Mouse (Mus musculus): ENCODE measurements around the gene Frmpd2. TPM values are rescaled to one million over a fixed set of nuclear protein-coding genes. Genes with fewer than 3 reads are reported as not detected.

Gene Frmpd2
- polyA plus RNA-seq, 1 experiment = not detected

DNA sequence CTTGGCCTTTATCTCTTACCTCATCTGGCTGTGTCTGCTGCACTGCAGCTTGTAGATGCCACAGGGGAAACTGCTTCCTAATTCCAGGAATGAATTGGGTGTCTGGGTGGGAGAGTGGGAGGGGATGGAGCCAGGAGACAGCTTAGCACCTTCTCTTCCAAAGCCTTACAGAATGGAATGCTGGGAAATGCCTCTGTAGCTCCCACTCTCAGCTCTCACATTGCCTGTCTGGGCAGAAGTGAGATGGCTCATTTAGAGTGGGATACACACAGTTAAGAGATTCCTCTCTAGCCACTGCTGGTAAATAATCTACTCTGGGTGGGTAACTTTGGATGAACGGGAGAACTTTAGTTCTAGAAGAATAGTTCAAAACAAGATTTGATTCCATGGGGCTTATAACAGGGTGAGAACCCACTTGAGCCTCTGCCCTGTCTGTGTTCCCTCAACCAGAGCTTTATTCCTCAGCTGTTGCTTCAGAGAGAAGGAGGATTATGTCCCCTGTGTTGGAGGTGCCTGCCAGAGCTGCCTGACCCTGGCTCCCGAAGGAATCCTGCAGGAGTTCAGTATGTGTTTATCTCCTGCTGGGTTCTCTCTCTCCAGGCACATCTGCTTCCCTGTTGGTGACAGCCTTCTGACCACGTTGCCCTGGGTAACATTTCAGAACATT lies 4.7 kb downstream of the Frmpd2 start:
- TF ChIP-seq POLR2A (IDR thresholded peaks at IDR 0.05; ENCODE audit: low read depth, low read length) (no peak), CTCF (IDR thresholded peaks at IDR 0.05; ENCODE audit: extremely low read depth, insufficient read length, insufficient replicate concordance, low read depth, low read length) (no peak)

DNA sequence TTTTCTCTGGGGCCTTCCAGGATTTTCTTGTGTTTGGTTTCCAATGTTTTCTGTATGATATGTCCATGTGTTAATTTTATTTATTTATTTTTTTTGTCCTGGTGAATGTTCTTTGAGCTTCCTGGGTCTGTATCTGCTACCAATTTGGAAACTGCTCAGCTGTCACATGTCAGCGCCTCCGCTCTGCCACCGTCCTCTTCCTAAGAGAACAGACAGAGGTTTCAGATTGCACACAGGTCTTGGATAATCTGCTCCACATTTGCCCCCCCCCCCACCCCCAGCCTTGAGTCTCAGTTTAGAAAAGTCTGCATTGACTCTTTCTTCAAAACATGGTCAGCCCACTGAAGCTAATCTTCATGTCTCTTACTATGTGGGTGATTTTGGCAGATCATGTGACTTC lies 10.5 kb downstream of the Frmpd2 start:
- WGBS = 84% methylated on average over 3 of the region's 3 CpGs
- no peak for TF ChIP-seq POLR2A (IDR thresholded peaks at IDR 0.05; ENCODE audit: low read depth, low read length)
- no peak for TF ChIP-seq CTCF (IDR thresholded peaks at IDR 0.05; ENCODE audit: extremely low read depth, insufficient read length, insufficient replicate concordance, low read depth, low read length)
- Histone ChIP-seq H3K36me3 (ENCODE audit: control insufficient read depth, insufficient read depth, low read length) (no peaks in the 10 kb centered on the region), H3K27me3 (ENCODE audit: control insufficient read depth, insufficient read depth, low read length) (no peaks in the 10 kb centered on the region), H3K4me1 (ENCODE audit: control insufficient read depth, insufficient read depth, insufficient read length, low read length) (no peaks in the 10 kb centered on the region), H3K4me3 (ENCODE audit: low read depth, low read length) (no peak overlapping the region), H3K27ac (ENCODE audit: insufficient read depth, low read depth, low read length) (no peak overlapping the region)

More for the DNA sequence above, 4.7 kb downstream of the Frmpd2 start:
- H3K27me3 ChIP-seq (ENCODE audit: control insufficient read depth, insufficient read depth, low read length) = no peaks in the 10 kb centered on the region
- no peak overlapping the region for H3K27ac ChIP-seq (ENCODE audit: insufficient read depth, low read depth, low read length)
- H3K4me1 ChIP-seq (ENCODE audit: control insufficient read depth, insufficient read depth, insufficient read length, low read length) = no peaks in the 10 kb centered on the region
- H3K36me3 ChIP-seq (ENCODE audit: control insufficient read depth, insufficient read depth, low read length) = no peaks in the 10 kb centered on the region
- 7% methylated on average over 3 of the region's 3 CpGs for WGBS
- H3K4me3 ChIP-seq (ENCODE audit: low read depth, low read length) = no peak overlapping the region

GRCm38 (mm10) chr14:33487805-33488550 lies 16.5 kb downstream of the Frmpd2 start:
- Histone ChIP-seq H3K4me3 (ENCODE audit: low read depth, low read length) (no peak overlapping the region), H3K4me1 (ENCODE audit: control insufficient read depth, insufficient read depth, insufficient read length, low read length) (no peaks in the 10 kb centered on the region), H3K27ac (ENCODE audit: insufficient read depth, low read depth, low read length) (no peak overlapping the region), H3K36me3 (ENCODE audit: control insufficient read depth, insufficient read depth, low read length) (no peaks in the 10 kb centered on the region), H3K27me3 (ENCODE audit: control insufficient read depth, insufficient read depth, low read length) (no peaks in the 10 kb centered on the region)
- TF ChIP-seq POLR2A (IDR thresholded peaks at IDR 0.05; ENCODE audit: low read depth, low read length) = no peak
- TF ChIP-seq CTCF (IDR thresholded peaks at IDR 0.05; ENCODE audit: extremely low read depth, insufficient read length, insufficient replicate concordance, low read depth, low read length) = no peak
- 65% methylated on average over 15 of the region's 15 CpGs for WGBS

DNA sequence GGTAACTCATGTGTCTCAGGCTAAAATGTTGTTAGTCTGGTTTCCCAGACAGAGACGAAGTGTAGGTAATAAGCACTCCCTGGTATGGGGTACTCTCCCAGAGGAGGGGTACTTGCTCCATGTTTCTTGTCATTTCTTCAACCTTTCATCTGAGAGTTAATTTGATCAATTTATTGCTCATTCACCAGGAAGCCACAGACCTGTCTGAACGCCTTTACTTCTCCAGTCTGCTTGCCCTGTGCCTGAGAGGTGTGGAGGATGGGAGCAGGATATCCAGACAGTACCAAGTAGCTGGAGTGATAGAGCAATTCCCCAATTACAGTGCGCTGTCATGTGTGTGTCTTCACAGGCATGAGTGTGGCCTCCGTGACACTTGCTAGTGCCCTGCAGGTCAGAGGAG lies 23.7 kb downstream of the Frmpd2 start:
- Histone ChIP-seq H3K27ac (ENCODE audit: insufficient read depth, low read depth, low read length) (no peak overlapping the region), H3K27me3 (ENCODE audit: control insufficient read depth, insufficient read depth, low read length) (no peaks in the 10 kb centered on the region), H3K4me3 (ENCODE audit: low read depth, low read length) (no peak overlapping the region), H3K4me1 (ENCODE audit: control insufficient read depth, insufficient read depth, insufficient read length, low read length) (no peaks in the 10 kb centered on the region), H3K36me3 (ENCODE audit: control insufficient read depth, insufficient read depth, low read length) (no peaks in the 10 kb centered on the region)
- WGBS = 68% methylated on average over 4 of the region's 4 CpGs
- TF ChIP-seq CTCF (IDR thresholded peaks at IDR 0.05; ENCODE audit: extremely low read depth, insufficient read length, insufficient replicate concordance, low read depth, low read length) (no peak), POLR2A (IDR thresholded peaks at IDR 0.05; ENCODE audit: low read depth, low read length) (no peak)

DNA sequence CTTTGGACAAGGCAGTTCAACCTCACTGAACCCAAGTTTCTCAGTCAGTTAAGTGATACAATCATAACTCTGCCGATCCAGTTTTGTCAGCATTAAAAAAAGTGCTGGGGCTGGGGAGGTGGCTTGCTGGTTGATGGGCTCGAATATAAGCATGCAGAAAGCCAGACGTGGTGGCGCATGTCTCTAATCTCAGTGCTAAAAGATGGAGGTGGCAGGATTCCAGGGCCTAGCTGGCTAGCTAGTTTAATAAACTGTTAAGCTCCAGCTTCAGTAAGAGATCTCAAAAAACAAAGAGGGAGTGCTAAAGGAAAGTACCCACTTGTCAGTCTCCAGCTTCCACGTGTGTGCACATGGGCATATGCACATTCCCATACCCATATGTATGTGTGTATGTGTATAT lies 25.9 kb downstream of the Frmpd2 start:
- Histone ChIP-seq H3K36me3 (ENCODE audit: control insufficient read depth, insufficient read depth, low read length) (no peaks in the 10 kb centered on the region), H3K4me1 (ENCODE audit: control insufficient read depth, insufficient read depth, insufficient read length, low read length) (no peaks in the 10 kb centered on the region), H3K27ac (ENCODE audit: insufficient read depth, low read depth, low read length) (no peak overlapping the region), H3K4me3 (ENCODE audit: low read depth, low read length) (no peak overlapping the region), H3K27me3 (ENCODE audit: control insufficient read depth, insufficient read depth, low read length) (no peaks in the 10 kb centered on the region)
- TF ChIP-seq CTCF (IDR thresholded peaks at IDR 0.05; ENCODE audit: extremely low read depth, insufficient read length, insufficient replicate concordance, low read depth, low read length) (no peak), POLR2A (IDR thresholded peaks at IDR 0.05; ENCODE audit: low read depth, low read length) (no peak)
- 67% methylated on average over 5 of the region's 5 CpGs for WGBS

DNA sequence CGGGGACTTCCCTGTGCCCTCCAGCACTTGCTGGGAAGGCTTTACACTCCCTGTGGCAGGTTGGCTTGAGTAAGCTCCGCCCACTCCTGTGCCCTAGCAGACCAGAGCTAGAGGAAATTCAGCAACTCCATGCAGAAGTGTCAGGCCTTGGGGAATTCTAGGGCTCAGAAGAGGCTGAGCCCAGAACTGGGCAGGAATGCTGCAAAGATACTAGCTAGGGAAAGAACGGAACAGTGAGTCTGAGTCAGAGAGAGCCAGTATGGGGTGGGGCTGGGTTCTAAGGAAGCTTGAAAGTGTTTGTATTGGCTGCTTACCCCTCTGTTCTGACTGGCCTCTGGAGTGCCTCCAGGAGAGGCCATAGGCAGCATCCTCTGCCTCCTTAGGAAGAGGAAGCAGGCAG lies 27.4 kb downstream of the Frmpd2 start:
- 46% methylated on average over 3 of the region's 3 CpGs for WGBS
- Histone ChIP-seq H3K27ac (ENCODE audit: insufficient read depth, low read depth, low read length) (no peak overlapping the region), H3K27me3 (ENCODE audit: control insufficient read depth, insufficient read depth, low read length) (no peaks in the 10 kb centered on the region), H3K4me3 (ENCODE audit: low read depth, low read length) (no peak overlapping the region), H3K4me1 (ENCODE audit: control insufficient read depth, insufficient read depth, insufficient read length, low read length) (no peaks in the 10 kb centered on the region), H3K36me3 (ENCODE audit: control insufficient read depth, insufficient read depth, low read length) (no peaks in the 10 kb centered on the region)
- TF ChIP-seq POLR2A (IDR thresholded peaks at IDR 0.05; ENCODE audit: low read depth, low read length) (no peak), CTCF (IDR thresholded peaks at IDR 0.05; ENCODE audit: extremely low read depth, insufficient read length, insufficient replicate concordance, low read depth, low read length) (no peak)

DNA sequence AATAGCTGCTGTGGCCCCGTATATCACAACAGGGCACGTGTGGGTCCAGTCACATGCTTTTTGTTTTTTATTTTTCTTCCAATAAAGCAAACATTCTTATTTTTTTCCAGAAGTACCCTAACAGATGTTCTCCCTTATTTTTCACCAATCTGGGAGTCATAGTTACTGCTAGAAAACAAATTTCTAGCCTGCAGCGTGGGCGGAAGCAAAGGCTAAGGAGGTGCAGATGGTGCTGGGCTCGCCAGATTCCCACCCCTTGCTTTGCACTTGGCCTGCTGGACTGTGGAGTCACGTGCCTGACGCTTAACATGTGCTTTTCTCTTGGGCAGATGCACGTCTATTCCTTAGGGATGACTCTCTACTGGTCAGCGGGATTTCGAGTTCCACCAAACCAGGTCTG lies 29.1 kb downstream of the Frmpd2 start:
- TF ChIP-seq CTCF (IDR thresholded peaks at IDR 0.05; ENCODE audit: extremely low read depth, insufficient read length, insufficient replicate concordance, low read depth, low read length) (no peak), POLR2A (IDR thresholded peaks at IDR 0.05; ENCODE audit: low read depth, low read length) (no peak)
- WGBS = 72% methylated on average over 10 of the region's 10 CpGs
- no peaks in the 10 kb centered on the region for H3K4me1 ChIP-seq (ENCODE audit: control insufficient read depth, insufficient read depth, insufficient read length, low read length)
- no peak overlapping the region for H3K4me3 ChIP-seq (ENCODE audit: low read depth, low read length)
- no peaks in the 10 kb centered on the region for H3K27me3 ChIP-seq (ENCODE audit: control insufficient read depth, insufficient read depth, low read length)
- no peaks in the 10 kb centered on the region for H3K36me3 ChIP-seq (ENCODE audit: control insufficient read depth, insufficient read depth, low read length)
- no peak overlapping the region for H3K27ac ChIP-seq (ENCODE audit: insufficient read depth, low read depth, low read length)
